Mouse (Mus musculus) megakaryocyte-erythroid progenitor cell, adult 5-6 weeks (primary cell): ENCODE results near the gene Pitpnc1. TPM values are rescaled to one million over a fixed set of nuclear protein-coding genes. Genes with fewer than 3 reads are reported as not detected.

ENCODE experiments used
- ATAC-seq: replicated peaks from 2 replicates; pipeline ENCODE4 v1.8.0; 2016; ENCODE audit warnings: mild to moderate bottlenecking, inconsistent platforms; ENCODE audit not compliant: severe bottlenecking, poor library complexity, low FRiP score, low TSS enrichment
- total RNA-seq, 2 experiments: library from RNA; stranded (forward) in 1 of 2; stranded (reverse) in 1 of 2; fragments of 200-1000, 215-1000 nt in 1 of 2; fragments of >200 nt in 1 of 2; fragmentation: Nextera tagmentation in 1 of 2; gene quantifications; 2 replicates each; pipeline ENCODE4 v1.2.3; 2014 to 2017

Pitpnc1 gene
- total RNA-seq, 2 experiments from 2014 or later, result 28.6 to 35.0 TPM

- 0 out of 2 replicates have a peak, but pooled peaks have one; percentile 11 for ATAC-seq
Measured at GRCm38 (mm10) chr11:107469031-107469522, 1.4 kb downstream of the Pitpnc1 start.

GRCm38 (mm10) chr11:107468252-107469030 is 2.1 kb downstream of the Pitpnc1 start:
- peak; percentile 70 for ATAC-seq

- ATAC-seq, result no peak
Measured at GRCm38 (mm10) chr11:107466611-107467391, 3.7 kb downstream of the Pitpnc1 start.

- ATAC-seq, result no peak
Measured at GRCm38 (mm10) chr11:107465969-107466368, 4.5 kb downstream of the Pitpnc1 start.

GRCm38 (mm10) chr11:107465041-107465440 is 5.5 kb downstream of the Pitpnc1 start:
- no peak for ATAC-seq

- ATAC-seq, result no peak
Measured at GRCm38 (mm10) chr11:107464141-107464540, 6.4 kb downstream of the Pitpnc1 start.

GRCm38 (mm10) chr11:107463251-107463681 is 7.2 kb downstream of the Pitpnc1 start:
- no peak for ATAC-seq

GRCm38 (mm10) chr11:107462478-107462877 is 8.0 kb downstream of the Pitpnc1 start:
- ATAC-seq, result peak; percentile 58

GRCm38 (mm10) chr11:107459828-107460227 is 10.7 kb downstream of the Pitpnc1 start:
- no peak for ATAC-seq

- ATAC-seq, result no peak
Measured at GRCm38 (mm10) chr11:107458986-107459385, 11.5 kb downstream of the Pitpnc1 start.

GRCm38 (mm10) chr11:107458286-107458685 is 12.2 kb downstream of the Pitpnc1 start:
- ATAC-seq, result 0 out of 2 replicates have a peak, but pooled peaks have one; percentile 13

- ATAC-seq, result no peak
Measured at GRCm38 (mm10) chr11:107457282-107457681, 13.2 kb downstream of the Pitpnc1 start.

GRCm38 (mm10) chr11:107454546-107455462 is 15.7 kb downstream of the Pitpnc1 start:
- ATAC-seq, result no peak

GRCm38 (mm10) chr11:107452053-107452452 is 18.4 kb downstream of the Pitpnc1 start:
- ATAC-seq, result no peak

GRCm38 (mm10) chr11:107451106-107451505 is 19.4 kb downstream of the Pitpnc1 start:
- peak; percentile 75 for ATAC-seq

GRCm38 (mm10) chr11:107450097-107450496 is 20.4 kb downstream of the Pitpnc1 start:
- no peak for ATAC-seq

- ATAC-seq, result peak; percentile 58
Measured at GRCm38 (mm10) chr11:107449169-107449910, 21.2 kb downstream of the Pitpnc1 start.

GRCm38 (mm10) chr11:107447915-107448314 is 22.6 kb downstream of the Pitpnc1 start:
- ATAC-seq, result no peak

- ATAC-seq, result peak; percentile 72
Measured at GRCm38 (mm10) chr11:107447349-107447748, 23.1 kb downstream of the Pitpnc1 start.
